Mouse (Mus musculus): ENCODE data around the gene Setx.

DNA sequence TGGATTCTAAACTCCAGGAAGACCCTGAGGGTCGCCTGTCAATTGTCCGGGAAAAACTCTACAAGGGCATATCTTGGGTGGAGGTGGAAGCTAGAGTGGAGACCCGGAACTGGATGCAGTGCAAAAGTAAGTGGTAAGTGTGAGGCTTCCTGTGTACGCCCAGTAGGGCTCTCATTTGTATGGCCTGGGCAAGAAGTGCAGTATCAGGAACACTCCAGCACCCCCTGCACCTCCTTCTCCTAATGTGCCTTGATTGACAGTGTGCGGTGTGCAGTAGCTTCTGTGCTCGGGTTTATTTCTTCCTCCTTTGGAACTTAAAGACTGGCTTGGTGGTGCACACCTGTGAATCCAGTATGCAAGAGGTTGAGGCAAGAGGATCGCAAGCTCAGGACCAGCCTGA lies 49.3 kb upstream of the Setx start:
- TF ChIP-seq CTCF (IDR thresholded peaks at IDR 0.05; ENCODE audit: insufficient read depth, low read depth, low read length) (no peak), POLR2A (IDR thresholded peaks at IDR 0.05; ENCODE audit: insufficient read depth, low read depth, low read length) (no peak)
